7 mouse cellular contexts compared by ENCODE assay signal in the genomic region with DNA sequence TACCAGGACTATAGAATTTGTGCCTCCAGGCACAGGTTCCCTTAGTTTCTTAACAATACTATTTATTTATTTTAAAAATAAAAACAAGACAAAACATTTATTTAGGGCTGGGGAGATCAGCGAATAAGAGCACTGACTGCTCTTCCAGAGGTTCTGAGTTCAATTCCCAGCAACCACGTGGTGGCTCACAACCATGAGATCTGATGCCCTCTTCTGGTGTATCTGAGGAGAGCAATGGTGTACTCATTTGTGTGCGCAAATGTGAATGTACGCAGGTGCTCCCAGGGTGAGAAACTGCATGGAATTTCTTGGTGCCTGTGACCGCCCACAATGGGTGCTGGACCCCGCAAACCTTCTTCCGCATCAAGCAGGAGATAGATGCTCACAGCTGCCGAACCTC. TPM values are rescaled to one million over a fixed set of nuclear protein-coding genes. Genes with fewer than 3 reads are reported as not detected.
A peak's percentile ranks its signal among the peaks of the same experiment; 100 is the strongest.
DNase-seq lines count a peak whose midpoint lies in the region; ATAC-seq and TF ChIP-seq lines count a peak whose summit lies in the region.

No protein-coding gene starts in this region.

- no peaks in the 10 kb centered on the region for H3K9me3 ChIP-seq in liver, embryonic 12.5 days (replicated peaks)
- no peaks in the 10 kb centered on the region for H3K9me3 ChIP-seq in limb, embryonic 10.5 days (replicated peaks)

- H3K4me1 ChIP-seq in liver, adult 2 months (ENCODE audit: control insufficient read depth, insufficient read depth, low read length): peaks cover 25% of the 10 kb centered on the region; the same call in 1 of the 2 replicates
- H3K4me1 ChIP-seq in liver, embryonic 12.5 days: peaks cover 27% of the 10 kb centered on the region
- H3K4me1 ChIP-seq in limb, embryonic 10.5 days: peaks cover 4% of the 10 kb centered on the region; the same call in 1 of the 2 replicates

- 78% methylated on average over 8 of the region's 8 CpGs for WGBS in liver, adult 2 months
- whole genome bisulfite sequencing in liver, embryonic 12.5 days (ENCODE audit: insufficient replicate concordance): 77% methylated on average over 8 of the region's 8 CpGs
- WGBS in limb, embryonic 10.5 days: 85% methylated on average over 8 of the region's 8 CpGs

- TF ChIP-seq POLR2A in liver, adult 2 months (IDR thresholded peaks at IDR 0.05; ENCODE audit: extremely low read depth, insufficient read depth, low read length): no peak

- POLR2A ChIA-PET in Patski (lab: Charles Lee): no interaction called here

- in situ Hi-C loops in Patski (cut with MboI; ENCODE audit: low pct_unique_long_range_greater_than_20kb): no loop called here

- no peak overlapping the region for H3K27ac ChIP-seq in gastrocnemius, adult 2 months
- H3K27ac ChIP-seq in liver, adult 2 months (replicated peaks; ENCODE audit: insufficient read depth, low read depth, low read length): no peak overlapping the region
- no peak overlapping the region for H3K27ac ChIP-seq in liver, embryonic 12.5 days
- H3K27ac ChIP-seq in limb, embryonic 10.5 days: no peak overlapping the region

- no peak overlapping the region for H3K9ac ChIP-seq in liver, adult 2 months (ENCODE audit: low read depth, low read length)
- H3K9ac ChIP-seq in liver, embryonic 12.5 days: no peak overlapping the region

- no peak for DNase-seq in gastrocnemius, adult 2 months
- DNase-seq in gastrocnemius, postnatal 25 days: no peak
- DNase-seq in liver, adult 2 months (ENCODE audit: extremely low read depth, low read depth, low spot score): peak; percentile 44
- DNase-seq in Patski (ENCODE audit: low read depth, low spot score): no peak
- no peak for DNase-seq in limb, embryonic 10.5 days (ENCODE audit: low spot score)

- no peak overlapping the region for H3K4me3 ChIP-seq in gastrocnemius, adult 2 months
- H3K4me3 ChIP-seq in liver, adult 2 months (ENCODE audit: insufficient read depth, low read depth, low read length): no peak overlapping the region
- no peak overlapping the region for H3K4me3 ChIP-seq in liver, embryonic 12.5 days
- no peak overlapping the region for H3K4me3 ChIP-seq in limb, embryonic 10.5 days

- ATAC-seq in liver, embryonic 12.5 days: no peak
- ATAC-seq in Patski: no peak
- 0 out of 2 replicates have a peak, but pooled peaks have one; percentile 16 for ATAC-seq in megakaryocyte progenitor cell, adult 5-6 weeks (replicated peaks; ENCODE audit: poor library complexity)

- no peaks in the 10 kb centered on the region for H3K27me3 ChIP-seq in liver, adult 2 months (ENCODE audit: control insufficient read depth, insufficient read depth, low read length)
- no peaks in the 10 kb centered on the region for H3K27me3 ChIP-seq in liver, embryonic 12.5 days (replicated peaks)
- no peaks in the 10 kb centered on the region for H3K27me3 ChIP-seq in Patski
- no peaks in the 10 kb centered on the region for H3K27me3 ChIP-seq in limb, embryonic 10.5 days (ENCODE audit: low read depth, poor library complexity, severe bottlenecking)

- intact Hi-C loops in gastrocnemius, adult 2 months (cut with DNase I): loop anchor here (5.0 kb wide), 1 partner anchor 166 kb away; a partner anchor contains a TSS

- no peak overlapping the region for H3K4me2 ChIP-seq in liver, embryonic 12.5 days

- no peaks in the 10 kb centered on the region; the same call in 1 of the 2 replicates for H3K79me2 ChIP-seq in liver, adult 2 months (ENCODE audit: control insufficient read depth, insufficient read depth, low read length)

- CTCF ChIA-PET in Patski (lab: Charles Lee): interaction anchor here (0.8 kb wide), 1 partner anchor 9 kb away, joined by 4 read pairs; a partner anchor contains a TSS

- H3K36me3 ChIP-seq in liver, adult 2 months (ENCODE audit: control insufficient read depth, insufficient read depth, low read length): peaks cover 4% of the 10 kb centered on the region
- peaks cover 77% of the 10 kb centered on the region for H3K36me3 ChIP-seq in liver, embryonic 12.5 days
- H3K36me3 ChIP-seq in limb, embryonic 10.5 days: peaks cover 84% of the 10 kb centered on the region

- peak; percentile 37 for TF ChIP-seq CTCF in gastrocnemius, adult 2 months (IDR thresholded peaks at IDR 0.05)
- TF ChIP-seq CTCF in liver, adult 2 months (IDR thresholded peaks at IDR 0.05; ENCODE audit: low read depth, low read length): peak; percentile 31; the same call in 1 of the 2 replicates
- TF ChIP-seq CTCF in Patski (IDR thresholded peaks at IDR 0.05): peak; percentile 60

RNA-seq across cellular contexts. Expression of a gene that starts 8.6 kb away (rescaled TPM):
- 100 to 1,000 TPM; 122 to 141 TPM for total RNA-seq in gastrocnemius, adult 2 months (2021)
- 100 to 1,000 TPM; 116 to 137 TPM for total RNA-seq in gastrocnemius, postnatal 25 days (2021)
- total RNA-seq in liver, adult 2 months (2014; rRNA removed): 64.8 and 73.2 TPM in 2 replicates
- polyA plus RNA-seq in liver, adult 2 months (2012; rRNA removed): 86.3 and 91.2 TPM in 2 replicates
- 325 and 336 TPM in 2 replicates for polyA plus RNA-seq in liver, embryonic 12.5 days (2016; fragmentation: Nextera tagmentation; extraction: Ambion mirVana)
- 328 TPM for polyA plus RNA-seq in Patski (2021)
- total RNA-seq in megakaryocyte progenitor cell, adult 5-6 weeks (2015): 248 and 305 TPM in 2 replicates
- total RNA-seq in megakaryocyte progenitor cell, adult 5-6 weeks (2017): 384 and 406 TPM in 2 replicates
- 446 and 467 TPM in 2 replicates for polyA plus RNA-seq in limb, embryonic 10.5 days (2016; fragmentation: Nextera tagmentation; extraction: Ambion mirVana)

RNA-seq across cellular contexts. Expression of a gene that starts 8.8 kb away (rescaled TPM):
- under 1 TPM; 0.25 to 0.33 TPM for total RNA-seq in gastrocnemius, adult 2 months (2021)
- under 1 TPM; 0.29 to 0.36 TPM for total RNA-seq in gastrocnemius, postnatal 25 days (2021)
- total RNA-seq in liver, adult 2 months (2014; rRNA removed): 0.18 and 0.54 TPM in 2 replicates
- polyA plus RNA-seq in liver, adult 2 months (2012; rRNA removed): 1.2 and 1.5 TPM in 2 replicates
- 33.3 and 35.0 TPM in 2 replicates for polyA plus RNA-seq in liver, embryonic 12.5 days (2016; fragmentation: Nextera tagmentation; extraction: Ambion mirVana)
- 4.7 TPM for polyA plus RNA-seq in Patski (2021)
- 38.5 and 49.8 TPM in 2 replicates for total RNA-seq in megakaryocyte progenitor cell, adult 5-6 weeks (2015)
- total RNA-seq in megakaryocyte progenitor cell, adult 5-6 weeks (2017): 62.8 and 65.6 TPM in 2 replicates
- polyA plus RNA-seq in limb, embryonic 10.5 days (2016; fragmentation: Nextera tagmentation; extraction: Ambion mirVana): 18.9 and 19.4 TPM in 2 replicates

RNA-seq across cellular contexts. Expression of a gene that starts 10.9 kb away (rescaled TPM):
- total RNA-seq in gastrocnemius, adult 2 months (2021): 10 to 100 TPM; 27.1 to 40.2 TPM
- total RNA-seq in gastrocnemius, postnatal 25 days (2021): 10 to 100 TPM; 36.7 to 45.8 TPM
- 47.4 and 87.1 TPM in 2 replicates for total RNA-seq in liver, adult 2 months (2014; rRNA removed)
- polyA plus RNA-seq in liver, adult 2 months (2012; rRNA removed): 125 and 145 TPM in 2 replicates
- 165 and 166 TPM in 2 replicates for polyA plus RNA-seq in liver, embryonic 12.5 days (2016; fragmentation: Nextera tagmentation; extraction: Ambion mirVana)
- 485 TPM for polyA plus RNA-seq in Patski (2021)
- 86.4 and 87.2 TPM in 2 replicates for total RNA-seq in megakaryocyte progenitor cell, adult 5-6 weeks (2015)
- 47.1 and 49.5 TPM in 2 replicates for total RNA-seq in megakaryocyte progenitor cell, adult 5-6 weeks (2017)
- polyA plus RNA-seq in limb, embryonic 10.5 days (2016; fragmentation: Nextera tagmentation; extraction: Ambion mirVana): 253 and 285 TPM in 2 replicates

Comparison
In these comparisons a context has a peak if more than half of its experiments do, and no peak if none do; other contexts are left out.
1. RNA of a gene that starts 8.8 kb away (total RNA-seq): 38.5 to 65.6 TPM in megakaryocyte progenitor cell, adult 5-6 weeks; 0.29 to 0.36 TPM in gastrocnemius, postnatal 25 days, 0.25 to 0.33 TPM in gastrocnemius, adult 2 months and 0.18 to 0.54 TPM in liver, adult 2 months; every median in the first group is over 10 times any median in the second.
2. Peak in every context shown above with its lines, with median percentiles within 50 percentile points of each other: CTCF ChIP-seq.